ENCODE assay signal across 7 mouse cellular contexts in the genomic region with DNA sequence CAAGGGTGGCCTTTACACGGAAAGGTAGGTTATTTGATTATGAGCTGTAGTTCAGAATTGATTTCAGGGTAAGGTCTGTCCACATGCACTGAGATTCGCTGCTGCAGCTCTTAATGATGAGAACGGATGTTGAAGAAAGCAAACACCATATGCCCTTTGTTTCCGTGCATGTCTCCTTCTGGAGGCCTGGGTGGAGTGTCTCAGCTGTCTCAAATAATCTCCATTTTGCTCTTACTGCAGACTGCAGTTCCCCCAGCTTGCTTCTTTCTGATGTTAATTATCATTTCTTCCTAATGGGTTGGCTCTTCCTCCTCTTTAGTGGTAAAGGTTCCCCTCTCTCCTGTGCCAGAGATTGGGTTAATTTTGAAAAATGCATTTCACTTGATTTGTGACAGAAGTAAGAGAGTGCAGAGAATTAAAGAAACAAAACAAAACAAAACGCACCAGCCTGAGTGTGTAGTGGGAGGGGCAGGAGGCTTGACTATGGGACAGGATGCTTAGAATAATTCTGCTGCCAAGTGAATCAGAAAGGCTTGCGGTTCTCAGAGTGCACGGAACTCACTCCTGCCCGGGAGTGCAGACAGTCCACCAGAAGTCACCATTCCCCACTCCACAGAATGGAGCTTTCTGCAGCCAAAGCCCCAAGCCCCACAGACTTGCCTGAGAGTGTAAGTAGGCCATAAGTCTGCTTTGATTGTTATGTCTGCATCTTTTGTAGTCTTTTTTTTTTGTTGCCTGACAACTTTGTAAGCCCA.
DNase-seq lines count a peak whose midpoint lies in the region; ATAC-seq lines count a peak whose summit lies in the region.

No protein-coding gene starts in this region.

- DNase-seq in 3T3-L1 (ENCODE audit: low read depth, low spot score) = peak; percentile 77
- peak; percentile 50 to 54 for DNase-seq in B cell, adult 2 months
- peak; percentile 65 for DNase-seq in forebrain, embryonic 14.5 days (ENCODE audit: low spot score)
- no peak for DNase-seq in cerebellum, adult 8-10 months
- DNase-seq in urinary bladder, postnatal 25 days (ENCODE audit: low spot score) = no peak
- DNase-seq in testis, postnatal 10 days (ENCODE audit: low spot score) = no peak

- H3K4me1 ChIP-seq in forebrain, embryonic 14.5 days (ENCODE audit: control insufficient read depth, insufficient read depth, low read length) = no peaks in the 10 kb centered on the region

- ATAC-seq in forebrain, embryonic 14.5 days = peak; percentile 74
- ATAC-seq in megakaryocyte progenitor cell, adult 5-6 weeks (replicated peaks; ENCODE audit: poor library complexity) = peak; percentile 62

- 38% methylated on average over 8 of the region's 8 CpGs for WGBS in forebrain, embryonic 14.5 days

- H3K27me3 ChIP-seq in forebrain, embryonic 14.5 days (replicated peaks; ENCODE audit: control insufficient read depth, insufficient read depth, low read length) = no peaks in the 10 kb centered on the region

- no peak overlapping the region for H3K4me3 ChIP-seq in forebrain, embryonic 14.5 days (ENCODE audit: low read depth, low read length)

- H3K36me3 ChIP-seq in forebrain, embryonic 14.5 days (ENCODE audit: control insufficient read depth, insufficient read depth, low read length) = no peaks in the 10 kb centered on the region

- no peaks in the 10 kb centered on the region for H3K9me3 ChIP-seq in forebrain, embryonic 14.5 days (replicated peaks; ENCODE audit: control insufficient read depth, low read length)

- peak overlapping the region; percentile 66; the same call in 1 of the 2 replicates for H3K27ac ChIP-seq in forebrain, embryonic 14.5 days (ENCODE audit: low read depth, low read length)

- H3K9ac ChIP-seq in forebrain, embryonic 14.5 days (ENCODE audit: low read length) = no peak overlapping the region

- no peak overlapping the region for H3K4me2 ChIP-seq in forebrain, embryonic 14.5 days (ENCODE audit: low read length)

Comparison
In these comparisons a context has a peak if more than half of its experiments do, and no peak if none do; other contexts are left out.
1. DNase-seq: peak in 3T3-L1 (single experiment), B cell, adult 2 months (2 of 2) and forebrain, embryonic 14.5 days (single experiment); none in cerebellum, adult 8-10 months (single experiment), urinary bladder, postnatal 25 days (single experiment) and testis, postnatal 10 days (single experiment).